Mouse (Mus musculus) stomach, postnatal 0 days (tissue): ENCODE data around the gene Tmem28. TPM values are rescaled to one million over a fixed set of nuclear protein-coding genes. Genes with fewer than 3 reads are reported as not detected.

Experiments
- ATAC-seq: fragments of 200-750 bp; cut with Nextera tagmentation; 2 replicates; pipeline ENCODE4 v1.8.0; 2017; ENCODE audit not compliant: low FRiP score, low TSS enrichment
- DNase-seq: peaks from one replicate; pipeline ENCODE4 v3.0.0-alpha.2; 2016; ENCODE audit warnings: low spot score
- H3K27ac ChIP-seq: fragments of 300-500 bp; sonication (generic); replicated peaks from 2 replicates; pipeline ENCODE4 v1.5.1; 2014; ENCODE audit warnings: mild to moderate bottlenecking, control low read depth
- H3K27me3 ChIP-seq: fragments of 300-500 bp; sonication (generic); 2 replicates; pipeline ENCODE4 v1.6.1; 2014; ENCODE audit warnings: low read length; ENCODE audit not compliant: control insufficient read depth, insufficient read depth
- H3K36me3 ChIP-seq: fragments of 300-500 bp; sonication (generic); 2 replicates; pipeline ENCODE4 v1.6.1; 2014; ENCODE audit warnings: low read length, mixed read lengths; ENCODE audit not compliant: control insufficient read depth, insufficient read depth
- H3K4me1 ChIP-seq: fragments of 300-500 bp; sonication (generic); replicated peaks from 2 replicates; pipeline ENCODE4 v1.6.1; 2014; ENCODE audit warnings: antibody characterized with exemption; ENCODE audit not compliant: control insufficient read depth, insufficient read depth
- H3K4me2 ChIP-seq: fragments of 300-500 bp; sonication (generic); replicated peaks from 2 replicates; pipeline ENCODE4 v1.6.1; 2014; ENCODE audit warnings: low read depth, mild to moderate bottlenecking, control low read depth, moderate library complexity
- H3K4me3 ChIP-seq: fragments of 300-500 bp; sonication (generic); 2 replicates; pipeline ENCODE4 v1.5.1; 2014; ENCODE audit warnings: low read depth, low read length, control low read depth
- H3K9ac ChIP-seq: fragments of 300-500 bp; sonication (generic); 2 replicates; pipeline ENCODE4 v1.6.1; 2014; ENCODE audit warnings: mild to moderate bottlenecking, low read length, control low read depth, mixed read lengths
- H3K9me3 ChIP-seq: fragments of 300-500 bp; sonication (generic); 2 replicates; pipeline ENCODE4 v1.6.1; 2016; ENCODE audit warnings: low read length; ENCODE audit not compliant: control insufficient read depth
- CTCF ChIP-seq: IDR thresholded peaks from 2 replicates; pipeline ENCODE4 v1.5.1; 2016; ENCODE audit warnings: antibody characterized with exemption, low read depth, mild to moderate bottlenecking, moderate library complexity
- EP300 ChIP-seq: optimal IDR thresholded peaks from 2 replicates; pipeline ENCODE3; 2016; ENCODE audit warnings: antibody characterized with exemption
- WGBS: fragments of 180-500 bp; shearing (Covaris S2); extraction: QIAGEN DNeasy Blood & Tissue Kit; methylation state at CpG from one replicate; pipeline ENCODE4 v1.1.7; 2014; 5-methylcytosine and 5-hydroxymethylcytosine counted together
- polyA plus RNA-seq: library from polyadenylated mRNA; unstranded; fragments of >200 nt; fragmentation: Nextera tagmentation; extraction: Ambion mirVana; gene quantifications from 2 replicates; pipeline ENCODE4 v1.2.1, GENCODE M21; 2015

The Tmem28 gene
- polyA plus RNA-seq, result 0.06 and 0.08 TPM in 2 replicates

DNA sequence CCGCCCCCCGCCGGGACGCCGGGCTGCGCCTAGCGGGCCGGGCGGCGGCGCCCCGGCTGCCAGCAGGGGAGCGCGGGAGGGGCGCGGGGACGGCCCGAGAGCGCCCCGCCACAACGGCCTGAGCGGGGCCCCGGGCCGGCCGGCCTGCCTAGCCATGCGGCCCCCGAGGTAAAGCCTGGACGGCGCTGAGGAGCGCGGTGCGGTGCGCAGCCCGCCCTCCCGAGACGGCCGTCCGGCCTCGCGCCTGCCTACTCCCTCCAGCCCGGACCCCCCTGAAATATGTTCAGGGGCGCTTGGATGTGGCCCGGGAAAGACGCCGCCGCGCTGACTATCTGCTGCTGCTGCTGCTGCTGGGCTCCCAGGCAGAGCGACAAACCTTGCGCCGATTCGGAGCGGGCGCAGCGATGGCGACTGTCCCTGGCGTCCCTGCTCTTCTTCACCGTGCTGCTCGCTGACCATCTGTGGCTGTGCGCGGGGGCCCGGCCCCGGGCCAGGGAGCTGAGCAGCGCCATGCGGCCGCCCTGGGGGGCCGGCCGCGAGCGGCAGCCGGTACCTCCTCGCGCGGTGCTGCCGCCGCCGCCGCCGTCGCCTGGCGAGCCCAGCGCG lies at the start of gene Tmem28:
Tmem28 (plus strand) TSS at position 232 of the 606 bp plus-strand sequence.
- 12% methylated on average over 32 of the region's 82 CpGs for WGBS
- Histone ChIP-seq H3K4me3 (peak within 1 kb of the TSS; percentile 39), H3K4me1 (no peaks in the 10 kb centered on the region), H3K4me2 (peak within 1 kb of the TSS; percentile 62), H3K9me3 (no peaks in the 10 kb centered on the region), H3K27me3 (no peaks in the 10 kb centered on the region; the same call in 1 of the 2 replicates), H3K9ac (no peak within 1 kb of the TSS), H3K27ac (no peak within 1 kb of the TSS), H3K36me3 (no peaks in the 10 kb centered on the region)
- TF ChIP-seq EP300 (no peak), CTCF (no peak)
- DNase-seq (peak; percentile 12), ATAC-seq (no peak)

DNA sequence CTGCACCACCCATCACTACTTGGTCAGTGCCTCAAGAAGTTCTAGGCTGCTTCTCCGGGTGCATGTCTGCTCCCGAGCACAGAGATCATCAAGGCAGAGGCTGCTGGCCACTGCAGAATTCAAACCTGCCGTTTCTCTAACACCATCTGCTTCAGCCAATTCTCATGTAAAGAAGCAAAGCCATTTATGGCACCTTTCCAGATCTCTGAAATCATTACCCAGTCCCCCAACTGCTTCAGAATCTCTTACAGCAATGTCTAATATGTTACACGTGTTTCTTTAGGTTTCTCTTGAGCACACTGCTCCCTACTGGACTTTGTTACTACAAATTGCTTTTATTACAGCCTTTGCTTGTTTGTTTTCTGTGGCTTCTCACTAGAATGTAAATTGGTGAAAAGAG lies 40.5 kb upstream of the Tmem28 start:
- DNase-seq (no peak), ATAC-seq (no peak)
- H3K9me3 ChIP-seq, result no peaks in the 10 kb centered on the region
- H3K4me2 ChIP-seq, result no peak overlapping the region
- no peak overlapping the region for H3K4me3 ChIP-seq
- no peak overlapping the region for H3K27ac ChIP-seq
- WGBS, result 59% methylated on average over 4 of the region's 4 CpGs
- no peaks in the 10 kb centered on the region for H3K36me3 ChIP-seq
- TF ChIP-seq EP300 (no peak), CTCF (peak; percentile 11; the same call in 1 of the 2 replicates)
- no peaks in the 10 kb centered on the region for H3K4me1 ChIP-seq
- no peak overlapping the region for H3K9ac ChIP-seq
- no peaks in the 10 kb centered on the region for H3K27me3 ChIP-seq

DNA sequence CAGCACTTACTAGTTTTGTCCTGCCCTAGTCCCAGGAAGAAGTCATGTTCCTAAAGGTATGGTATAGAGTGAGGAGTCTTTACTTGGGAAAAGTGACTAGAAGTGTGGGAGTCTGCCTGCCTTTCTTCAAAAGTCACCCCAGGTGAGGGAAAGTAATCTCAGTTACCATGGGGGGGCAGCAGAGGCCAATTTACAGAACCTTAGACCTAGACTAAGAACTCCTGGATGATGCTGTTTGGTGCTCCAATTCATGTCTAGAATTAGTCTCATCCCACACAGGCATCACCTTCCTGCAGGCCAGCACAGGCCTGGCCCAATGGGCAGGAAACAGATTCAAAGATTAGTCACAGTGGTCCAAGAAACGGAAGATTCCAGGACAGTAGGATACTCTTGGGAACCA lies 12.4 kb upstream of the Tmem28 start:
- DNase-seq, result peak; percentile 25
- TF ChIP-seq CTCF (peak; percentile 62), EP300 (no peak)
- no peak for ATAC-seq
- Histone ChIP-seq H3K36me3 (no peaks in the 10 kb centered on the region), H3K9me3 (no peaks in the 10 kb centered on the region), H3K9ac (no peak overlapping the region), H3K4me1 (no peaks in the 10 kb centered on the region), H3K27me3 (no peaks in the 10 kb centered on the region), H3K4me3 (no peak overlapping the region), H3K4me2 (no peak overlapping the region), H3K27ac (no peak overlapping the region)
- WGBS, result 47% methylated on average over 1 of the region's 1 CpGs

DNA sequence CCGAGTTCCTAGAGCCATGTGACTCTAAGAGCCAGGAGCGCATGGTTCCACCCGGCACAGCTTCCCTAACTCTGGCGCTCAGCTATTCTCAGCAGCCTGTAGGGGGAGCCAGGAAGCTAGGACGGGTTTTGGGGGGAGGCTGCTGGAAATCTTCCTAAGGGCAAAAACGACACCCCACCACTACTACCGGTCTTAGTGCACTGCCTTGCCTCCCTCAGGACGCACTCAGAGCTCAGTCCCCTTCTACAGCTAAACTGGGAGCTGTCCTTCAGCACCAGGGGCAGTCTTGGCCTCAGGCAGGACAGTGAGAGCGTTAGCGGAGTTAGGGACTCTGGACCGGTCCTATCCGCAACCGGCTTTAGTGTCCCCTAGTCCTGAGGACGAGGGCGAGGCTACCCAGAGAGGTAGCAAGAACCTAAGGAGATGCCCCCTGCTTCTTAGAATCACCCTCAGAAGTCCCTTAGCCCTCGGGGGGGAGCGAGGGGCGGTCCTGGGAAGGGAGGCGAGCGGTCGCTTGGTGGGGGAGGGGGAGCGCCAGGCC lies 1.4 kb upstream of the Tmem28 start:
- no peak overlapping the region for H3K27ac ChIP-seq
- 13% methylated on average over 18 of the region's 22 CpGs for WGBS
- TF ChIP-seq CTCF (peak; percentile 45), EP300 (no peak)
- DNase-seq (peak; percentile 74), ATAC-seq (peak; percentile 81)
- no peak overlapping the region for H3K9ac ChIP-seq
- H3K36me3 ChIP-seq, result no peaks in the 10 kb centered on the region
- H3K4me2 ChIP-seq, result peak overlapping the region; percentile 62
- H3K9me3 ChIP-seq, result no peaks in the 10 kb centered on the region
- peak overlapping the region; percentile 39 for H3K4me3 ChIP-seq
- no peaks in the 10 kb centered on the region for H3K4me1 ChIP-seq
- H3K27me3 ChIP-seq, result no peaks in the 10 kb centered on the region; the same call in 1 of the 2 replicates

DNA sequence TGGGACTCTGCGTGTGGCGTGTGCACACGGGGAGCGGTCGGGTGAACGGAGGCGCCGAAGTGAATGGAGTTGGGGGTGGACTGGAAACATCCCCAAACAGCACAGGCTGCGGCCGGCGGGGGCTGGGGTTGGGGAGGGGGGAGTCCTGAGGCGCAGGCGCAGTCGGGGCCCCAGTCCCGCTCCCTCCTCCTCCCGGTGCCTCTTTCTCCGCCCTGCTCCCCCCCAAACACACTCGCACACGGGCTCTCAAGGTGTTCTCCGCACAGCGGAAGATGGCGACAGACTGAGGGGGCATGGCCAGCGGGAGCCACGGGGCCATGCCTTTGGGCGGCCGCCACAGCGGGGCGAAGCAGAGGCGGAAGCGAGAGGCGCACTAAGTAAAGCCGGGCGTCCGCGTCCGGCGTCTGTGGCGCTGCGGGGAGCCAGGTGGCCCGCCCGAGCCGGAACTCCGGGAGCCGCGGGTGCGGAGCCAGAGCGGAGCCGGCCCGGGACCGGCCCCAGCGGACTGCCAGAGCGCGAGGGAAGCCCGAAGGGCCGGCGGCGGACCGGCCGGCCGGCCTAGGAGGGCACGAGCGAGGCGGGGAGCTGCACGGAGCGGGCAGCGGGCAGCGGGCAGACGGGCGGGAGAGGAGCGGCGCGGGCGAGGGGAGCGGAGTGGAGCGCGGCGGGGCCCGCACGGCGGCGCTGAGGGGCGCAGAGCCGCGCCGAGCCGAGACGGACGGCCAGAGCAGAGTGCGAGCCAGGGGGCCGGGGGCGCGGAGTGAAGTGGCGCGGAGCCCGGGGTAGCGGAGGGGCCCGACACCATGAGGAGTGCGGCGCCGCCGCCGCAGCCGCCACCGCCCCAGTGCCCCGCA lies 658 bp upstream of the Tmem28 start:
- DNase-seq, result peak; percentile 22
- 15% methylated on average over 37 of the region's 105 CpGs for WGBS
- Histone ChIP-seq H3K4me2 (peak overlapping the region; percentile 62), H3K9ac (no peak overlapping the region), H3K9me3 (no peaks in the 10 kb centered on the region), H3K4me1 (no peaks in the 10 kb centered on the region), H3K36me3 (no peaks in the 10 kb centered on the region), H3K27ac (no peak overlapping the region), H3K27me3 (no peaks in the 10 kb centered on the region; the same call in 1 of the 2 replicates), H3K4me3 (peak overlapping the region; percentile 39)
- TF ChIP-seq EP300, result no peak
- no peak for TF ChIP-seq CTCF
- peak; percentile 67 for ATAC-seq
